Mouse (Mus musculus) CH12.LX (cell line): ENCODE data around the gene Pilra. TPM values are rescaled to one million over a fixed set of nuclear protein-coding genes. Genes with fewer than 3 reads are reported as not detected.

ENCODE experiments used
- DNase-seq: peaks from one replicate; pipeline ENCODE4 v3.0.0-alpha.2; 2013; ENCODE audit errors: extremely low read depth
- H3K27ac ChIP-seq: 2 replicates; pipeline ENCODE4 v1.5.1; 2012; ENCODE audit warnings: low read depth, mild to moderate bottlenecking, control low read depth, moderate library complexity; ENCODE audit not compliant: insufficient read depth
- H3K27me3 ChIP-seq: replicated peaks from 2 replicates; pipeline ENCODE3; 2012; ENCODE audit warnings: inconsistent platforms
- H3K36me3 ChIP-seq, 2 experiments: replicated peaks in 1 of 2; 2 replicates each; pipeline versions ENCODE3 to v1.6.1; 2012; ENCODE audit warnings: inconsistent platforms in 1 of 2, low read length in 1 of 2, mild to moderate bottlenecking in 1 of 2, mixed read lengths in 1 of 2, moderate library complexity in 1 of 2; ENCODE audit not compliant: control insufficient read depth in 1 of 2, insufficient read depth in 1 of 2
- H3K4me1 ChIP-seq, 2 experiments: 2 replicates each; pipeline ENCODE4 v1.6.1; 2012; ENCODE audit warnings: inconsistent platforms in 1 of 2, moderate library complexity in 1 of 2; ENCODE audit not compliant: insufficient read depth in 2 of 2, control insufficient read depth in 1 of 2
- H3K4me2 ChIP-seq: 2 replicates; pipeline ENCODE4 v1.6.1; 2012; ENCODE audit warnings: low read depth, mild to moderate bottlenecking, control low read depth; ENCODE audit not compliant: poor library complexity, insufficient read depth, severe bottlenecking
- H3K4me3 ChIP-seq, 3 experiments: fragments of 150-350 bp in 1 of 3; sonication (generic) in 1 of 3; replicated peaks in 1 of 3; 2 replicates each; pipeline versions ENCODE3 to v1.5.1; 2011 to 2012; ENCODE audit warnings: low read depth in 2 of 3, low read length in 2 of 3, mild to moderate bottlenecking in 2 of 3, moderate library complexity in 2 of 3, control low read depth in 1 of 3, improper control_type of control experiment in 1 of 3, inconsistent platforms in 1 of 3, mixed read lengths in 1 of 3; ENCODE audit not compliant: poor library complexity in 1 of 3
- H3K79me2 ChIP-seq: replicated peaks from 2 replicates; pipeline ENCODE4 v1.6.1; 2012; ENCODE audit warnings: mild to moderate bottlenecking, moderate library complexity; ENCODE audit not compliant: control insufficient read depth, poor library complexity, insufficient read depth, severe bottlenecking; ENCODE audit errors: extremely low read depth
- H3K9ac ChIP-seq: 2 replicates; pipeline ENCODE4 v1.6.1; 2012; ENCODE audit warnings: low read depth, mild to moderate bottlenecking, control low read depth, moderate library complexity; ENCODE audit not compliant: insufficient read depth
- H3K9me3 ChIP-seq: replicated peaks from 2 replicates; pipeline ENCODE3; 2012; ENCODE audit warnings: low read length, inconsistent platforms, mixed read lengths
- CHD1 ChIP-seq: IDR thresholded peaks from 2 replicates; pipeline ENCODE4 v1.6.1; 2012; ENCODE audit warnings: low read depth, low read length, improper control_type of control experiment, inconsistent platforms
- CHD2 ChIP-seq: IDR thresholded peaks from 2 replicates; pipeline ENCODE4 v1.6.1; 2011; ENCODE audit warnings: low read length, improper control_type of control experiment
- EP300 ChIP-seq: IDR thresholded peaks from 2 replicates; pipeline ENCODE4 v1.6.1; 2011; ENCODE audit warnings: low read length, improper control_type of control experiment
- GABPA ChIP-seq: IDR thresholded peaks from 2 replicates; pipeline ENCODE4 v1.6.1; 2012; ENCODE audit warnings: low read depth, low read length, improper control_type of control experiment, inconsistent platforms; ENCODE audit not compliant: insufficient replicate concordance
- IRF4 ChIP-seq: IDR thresholded peaks from 2 replicates; pipeline ENCODE4 v1.6.1; 2014; ENCODE audit warnings: low read depth, mild to moderate bottlenecking, inconsistent platforms, low read length, improper control_type of control experiment
- JUN ChIP-seq: IDR thresholded peaks from 2 replicates; pipeline ENCODE4 v1.6.1; 2011; ENCODE audit warnings: low read depth, mild to moderate bottlenecking, low read length, improper control_type of control experiment, moderate library complexity; ENCODE audit not compliant: insufficient read depth
- JUND ChIP-seq: conservative IDR thresholded peaks from 2 replicates; pipeline ENCODE4 v1.6.1; 2011; ENCODE audit warnings: low read depth, low read length, improper control_type of control experiment
- KAT2A ChIP-seq: IDR thresholded peaks from 2 replicates; pipeline ENCODE4 v1.6.1; 2012; ENCODE audit warnings: low read length, improper control_type of control experiment, inconsistent platforms; ENCODE audit not compliant: insufficient replicate concordance
- MAX ChIP-seq: IDR thresholded peaks from 2 replicates; pipeline ENCODE4 v1.6.1; 2011; ENCODE audit warnings: low read length, improper control_type of control experiment
- MAZ ChIP-seq: IDR thresholded peaks from 2 replicates; pipeline ENCODE4 v1.6.1; 2012; ENCODE audit warnings: low read depth, mild to moderate bottlenecking, inconsistent platforms, low read length, improper control_type of control experiment, moderate library complexity
- MEF2A ChIP-seq: IDR thresholded peaks from 2 replicates; pipeline ENCODE4 v1.6.1; 2014; ENCODE audit warnings: low read depth, mild to moderate bottlenecking, inconsistent platforms, low read length, improper control_type of control experiment, borderline replicate concordance
- MYC ChIP-seq: IDR thresholded peaks from 2 replicates; pipeline ENCODE4 v1.6.1; 2011; ENCODE audit warnings: low read depth, mild to moderate bottlenecking, improper control_type of control experiment, low read length
- NELFE ChIP-seq: IDR thresholded peaks from 2 replicates; pipeline ENCODE4 v1.6.1; 2011; ENCODE audit warnings: low read depth, low read length, improper control_type of control experiment
- RCOR1 ChIP-seq: conservative IDR thresholded peaks from 2 replicates; pipeline ENCODE4 v1.6.1; 2012; ENCODE audit warnings: low read depth, mild to moderate bottlenecking, inconsistent platforms, low read length, improper control_type of control experiment
- SMC3 ChIP-seq: IDR thresholded peaks from 2 replicates; pipeline ENCODE4 v1.6.1; 2011; ENCODE audit warnings: low read depth, low read length, improper control_type of control experiment
- TBP ChIP-seq: conservative IDR thresholded peaks from 2 replicates; pipeline ENCODE4 v1.6.1; 2011; ENCODE audit warnings: low read depth, low read length, improper control_type of control experiment
- TCF12 ChIP-seq: IDR thresholded peaks from 2 replicates; pipeline ENCODE4 v1.6.1; 2014; ENCODE audit warnings: low read depth, mild to moderate bottlenecking, inconsistent platforms, low read length, improper control_type of control experiment
- UBTF ChIP-seq: IDR thresholded peaks from 2 replicates; pipeline ENCODE4 v1.6.1; 2012; ENCODE audit warnings: low read depth, mild to moderate bottlenecking, inconsistent platforms, low read length, improper control_type of control experiment, moderate library complexity
- ZKSCAN1 ChIP-seq: IDR thresholded peaks from 2 replicates; pipeline ENCODE4 v1.6.1; 2012; ENCODE audit warnings: low read depth, inconsistent platforms, low read length, improper control_type of control experiment, borderline replicate concordance
- ZMIZ1 ChIP-seq: IDR thresholded peaks from 2 replicates; pipeline ENCODE4 v1.6.1; 2012; ENCODE audit warnings: low read depth, mild to moderate bottlenecking, inconsistent platforms, low read length, improper control_type of control experiment
- dilution Hi-C: fragments of 300-500 bp; cut with MboI; formaldehyde crosslinking; loops from 2 replicates; pipeline ENCODE4 v1.14.3; 2020; ENCODE audit warnings: low sequenced_read_pairs; ENCODE audit not compliant: extremely low pct_unique_long_range_greater_than_20kb, extremely low pct_ligation_motif_present
- in situ Hi-C: fragments of 300-500 bp; cut with MboI; formaldehyde crosslinking; loops from 3 replicates; pipeline ENCODE4 v1.14.3; 2019; ENCODE audit warnings: low sequenced_read_pairs, low pct_ligation_motif_present, low pct_unique_long_range_greater_than_20kb, mixed read lengths
- polyA plus RNA-seq: library from polyadenylated mRNA; unstranded; fragments of >175 nt; gene quantifications from 2 replicates; pipeline ENCODE4 v1.2.1, GENCODE M21; 2012; ENCODE audit warnings: low read depth; ENCODE audit not compliant: insufficient read length
- total RNA-seq, 2 experiments: library from RNA; depleted of rRNA; stranded (reverse); fragments of 300-350 nt in 1 of 2; fragments of >200 nt in 1 of 2; gene quantifications; 2 replicates each; pipeline ENCODE4 v1.2.3; 2012 to 2014

Gene Pilra
- total and polyA plus RNA-seq, 3 experiments: 0.08 to 0.66 TPM; not detected in 1

- TF ChIP-seq UBTF (no peak), CHD1 (no peak), IRF4 (peak; percentile 100), RCOR1 (peak; percentile 99), SMC3 (no peak), GABPA (no peak), TBP (peak; percentile 76), MAZ (no peak), NELFE (no peak), ZKSCAN1 (no peak)
These were observed 11.1 kb downstream of the Pilra start (continued) for GRCm38 (mm10) chr5:137825030-137825429.

- Histone ChIP-seq H3K9ac (no peak overlapping the region), H3K27ac (peak overlapping the region; percentile 12; the same call in 1 of the 2 replicates), H3K4me1 (peaks cover 28 to 66% of the 10 kb centered on the region in 2 experiments), H3K4me2 (no peak overlapping the region), H3K9me3 (no peaks in the 10 kb centered on the region), H3K4me3 (no peak overlapping the region), H3K36me3 (no peaks in the 10 kb centered on the region), H3K79me2 (no peaks in the 10 kb centered on the region), H3K27me3 (no peaks in the 10 kb centered on the region)
- dilution Hi-C loops: no loop called here
- DNase-seq: no peak
- in situ Hi-C loops: no loop called here
- TF ChIP-seq GABPA: no peak
- no peak for TF ChIP-seq MEF2A
- no peak for TF ChIP-seq TCF12
- TF ChIP-seq CHD2: no peak
- no peak for TF ChIP-seq JUND
- no peak for TF ChIP-seq ZKSCAN1
- TF ChIP-seq TBP: no peak
- no peak for TF ChIP-seq ZMIZ1
- no peak for TF ChIP-seq RCOR1
- no peak for TF ChIP-seq MYC
These were observed 12.5 kb downstream of the Pilra start for GRCm38 (mm10) chr5:137823455-137824045.

GRCm38 (mm10) chr5:137822602-137823001 lies 13.5 kb downstream of the Pilra start:
- Histone ChIP-seq H3K27me3 (no peaks in the 10 kb centered on the region), H3K4me1 (peaks cover 30 to 66% of the 10 kb centered on the region in 2 experiments), H3K9ac (no peak overlapping the region), H3K9me3 (no peaks in the 10 kb centered on the region), H3K79me2 (no peaks in the 10 kb centered on the region), H3K27ac (no peak overlapping the region), H3K36me3 (no peaks in the 10 kb centered on the region), H3K4me2 (no peak overlapping the region), H3K4me3 (no peak overlapping the region)
- dilution Hi-C loops: no loop called here
- no peak for TF ChIP-seq CHD2
- TF ChIP-seq TCF12: peak; percentile 73; the same call in 1 of the 2 replicates
- TF ChIP-seq JUN: no peak
- TF ChIP-seq TBP: 0 out of 2 replicates have a peak, but pooled peaks have one; percentile 33
- TF ChIP-seq EP300: peak; percentile 78
- peak; percentile 84 for TF ChIP-seq MEF2A
- TF ChIP-seq KAT2A: no peak
- TF ChIP-seq MAZ: no peak
- TF ChIP-seq MAX: no peak
- TF ChIP-seq CHD1: peak; percentile 52; the same call in 1 of the 2 replicates
- in situ Hi-C loops: no loop called here
- no peak for DNase-seq
